ENCODE assay signal across 20 mouse cellular contexts in genomic region chr11:38825172-38825753, GRCm38 (mm10).
"Had no signal": no experiment of that assay in that cellular context is flagged by ENCODE, and none has a peak within 500 bp of the region (broad histone marks: within the 10 kb centered on the region; RNA-seq: fewer than 3 reads in every experiment).

No protein-coding gene starts in this region.

- H3K4me1 ChIP-seq: lung, embryonic 15.5 days; midbrain, embryonic 10.5 days; midbrain, embryonic 12.5 days; neural tube, embryonic 13.5 days; neural tube, embryonic 15.5 days had no signal

- ATAC-seq: lung, postnatal 0 days; midbrain, embryonic 16.5 days had no signal

- H3K9ac ChIP-seq: lung, embryonic 15.5 days; midbrain, embryonic 12.5 days; neural tube, embryonic 13.5 days; neural tube, embryonic 15.5 days had no signal

- H3K9me3 ChIP-seq: lung, embryonic 15.5 days; midbrain, embryonic 10.5 days; midbrain, embryonic 12.5 days; neural tube, embryonic 13.5 days; neural tube, embryonic 15.5 days had no signal

- H3K4me3 ChIP-seq: lung, embryonic 15.5 days; midbrain, embryonic 10.5 days; midbrain, embryonic 12.5 days; myocyte; neural tube, embryonic 13.5 days; neural tube, embryonic 15.5 days had no signal

- H3K27ac ChIP-seq: lung, embryonic 15.5 days; midbrain, embryonic 10.5 days; midbrain, embryonic 12.5 days; neural tube, embryonic 13.5 days; neural tube, embryonic 15.5 days had no signal

- H3K36me3 ChIP-seq: lung, embryonic 15.5 days; midbrain, embryonic 10.5 days; midbrain, embryonic 12.5 days; neural tube, embryonic 13.5 days; neural tube, embryonic 15.5 days had no signal

- H3K4me2 ChIP-seq: lung, embryonic 15.5 days; midbrain, embryonic 12.5 days; neural tube, embryonic 13.5 days; neural tube, embryonic 15.5 days had no signal

- H3K27me3 ChIP-seq: lung, embryonic 15.5 days; midbrain, embryonic 12.5 days; neural tube, embryonic 13.5 days; neural tube, embryonic 15.5 days had no signal

- DNase-seq: lung, adult 18-20 months; lung, postnatal 14 days; lung, postnatal 36 days; midbrain, embryonic 14.5 days; retina, postnatal 1 day; right cerebral cortex, adult 18-20 months; right cerebral cortex, postnatal 25 days; right cerebral cortex, postnatal 4 days; spleen, adult 18-20 months; thymus, adult 18-20 months; thymus, postnatal 14 days; thymus, postnatal 36 days had no signal
